Mouse (Mus musculus) midbrain, embryonic 12.5 days (tissue): ENCODE measurements around the gene Gab2. TPM values are rescaled to one million over a fixed set of nuclear protein-coding genes. Genes with fewer than 3 reads are reported as not detected.

Source experiments
- ATAC-seq: fragments of 200-750 bp; cut with Nextera tagmentation; 2 replicates; pipeline ENCODE4 v1.8.0; 2017; ENCODE audit warnings: low read depth, moderate TSS enrichment, moderate library complexity; ENCODE audit not compliant: low FRiP score
- H3K27ac ChIP-seq: fragments of 300-500 bp; sonication (generic); replicated peaks from 2 replicates; pipeline ENCODE4 v1.5.1; 2016; ENCODE audit warnings: mild to moderate bottlenecking
- H3K27me3 ChIP-seq: fragments of 300-500 bp; sonication (generic); 2 replicates; pipeline ENCODE4 v1.6.1; 2016; ENCODE audit warnings: mild to moderate bottlenecking
- H3K36me3 ChIP-seq: fragments of 300-500 bp; sonication (generic); 2 replicates; pipeline ENCODE4 v1.6.1; 2016
- H3K4me1 ChIP-seq: fragments of 300-500 bp; sonication (generic); 2 replicates; pipeline ENCODE4 v1.6.1; 2016
- H3K4me2 ChIP-seq: fragments of 300-500 bp; sonication (generic); replicated peaks from 2 replicates; pipeline ENCODE4 v1.6.1; 2016; ENCODE audit warnings: mild to moderate bottlenecking, moderate library complexity
- H3K4me3 ChIP-seq: fragments of 300-500 bp; sonication (generic); 2 replicates; pipeline ENCODE4 v1.5.1; 2016; ENCODE audit warnings: mild to moderate bottlenecking
- H3K9ac ChIP-seq: fragments of 300-500 bp; sonication (generic); replicated peaks from 2 replicates; pipeline ENCODE4 v1.6.1; 2016; ENCODE audit warnings: mild to moderate bottlenecking, moderate library complexity
- H3K9me3 ChIP-seq: fragments of 300-500 bp; sonication (generic); 2 replicates; pipeline ENCODE4 v1.6.1; 2016; ENCODE audit warnings: mild to moderate bottlenecking
- WGBS: fragments of 180-500 bp; shearing (Covaris S2); methylation state at CpG from one replicate; pipeline ENCODE4 v1.1.7; 2016; 5-methylcytosine and 5-hydroxymethylcytosine counted together
- polyA plus RNA-seq: library from polyadenylated mRNA; unstranded; fragments of >200 nt; fragmentation: Nextera tagmentation; extraction: Ambion mirVana; gene quantifications from 2 replicates; pipeline ENCODE4 v1.2.1, GENCODE M21; 2016

Gene Gab2
- polyA plus RNA-seq, 1 experiment from 2014 or later, result 15.7 TPM

GRCm38 (mm10) chr7:97151082-97151813, 69.9 kb downstream of the Gab2 start:
- ATAC-seq, result no peak
- Histone ChIP-seq H3K4me1 (no peaks in the 10 kb centered on the region; the same call in 1 of the 2 replicates), H3K4me3 (no peak overlapping the region), H3K36me3 (no peaks in the 10 kb centered on the region), H3K9me3 (no peaks in the 10 kb centered on the region), H3K9ac (no peak overlapping the region), H3K27ac (no peak overlapping the region), H3K27me3 (no peaks in the 10 kb centered on the region), H3K4me2 (no peak overlapping the region)
- WGBS, result 66% methylated on average over 2 of the region's 2 CpGs

GRCm38 (mm10) chr7:97154756-97155487, 73.5 kb downstream of the Gab2 start:
- ATAC-seq, result no peak

GRCm38 (mm10) chr7:97164261-97164660, 82.9 kb downstream of the Gab2 start:
- H3K27ac ChIP-seq, result no peak overlapping the region
- no peaks in the 10 kb centered on the region for H3K36me3 ChIP-seq
- H3K4me2 ChIP-seq, result no peak overlapping the region
- no peak overlapping the region for H3K4me3 ChIP-seq
- H3K9me3 ChIP-seq, result no peaks in the 10 kb centered on the region
- no peaks in the 10 kb centered on the region for H3K4me1 ChIP-seq
- H3K9ac ChIP-seq, result no peak overlapping the region
- no peak for ATAC-seq
- WGBS, result 72% methylated on average over 1 of the region's 1 CpGs
- H3K27me3 ChIP-seq, result no peaks in the 10 kb centered on the region

More at GRCm38 (mm10) chr7:97154756-97155487, 73.5 kb downstream of the Gab2 start:
- Histone ChIP-seq H3K27me3 (no peaks in the 10 kb centered on the region), H3K9ac (no peak overlapping the region), H3K9me3 (no peaks in the 10 kb centered on the region), H3K4me1 (no peaks in the 10 kb centered on the region; the same call in 1 of the 2 replicates), H3K36me3 (no peaks in the 10 kb centered on the region), H3K4me2 (no peak overlapping the region), H3K27ac (no peak overlapping the region), H3K4me3 (no peak overlapping the region)
- 79% methylated on average over 2 of the region's 2 CpGs for WGBS

GRCm38 (mm10) chr7:97171089-97171488, 89.7 kb downstream of the Gab2 start:
- WGBS, result 87% methylated on average over 1 of the region's 1 CpGs
- no peak overlapping the region for H3K27ac ChIP-seq
- no peak overlapping the region for H3K9ac ChIP-seq

GRCm38 (mm10) chr7:97171719-97172118, 90.3 kb downstream of the Gab2 start:
- H3K4me2 ChIP-seq, result no peak overlapping the region
- no peaks in the 10 kb centered on the region for H3K36me3 ChIP-seq
- ATAC-seq, result no peak
- H3K27ac ChIP-seq, result no peak overlapping the region
- H3K9me3 ChIP-seq, result no peaks in the 10 kb centered on the region
- H3K27me3 ChIP-seq, result no peaks in the 10 kb centered on the region
- no peak overlapping the region for H3K9ac ChIP-seq
- WGBS, result 86% methylated on average over 4 of the region's 4 CpGs
- no peaks in the 10 kb centered on the region for H3K4me1 ChIP-seq
- no peak overlapping the region for H3K4me3 ChIP-seq

More at GRCm38 (mm10) chr7:97171089-97171488, 89.7 kb downstream of the Gab2 start:
- no peak overlapping the region for H3K4me2 ChIP-seq
- no peak overlapping the region for H3K4me3 ChIP-seq
- no peaks in the 10 kb centered on the region for H3K27me3 ChIP-seq
- ATAC-seq, result no peak
- H3K9me3 ChIP-seq, result no peaks in the 10 kb centered on the region
- H3K4me1 ChIP-seq, result no peaks in the 10 kb centered on the region
- H3K36me3 ChIP-seq, result no peaks in the 10 kb centered on the region

GRCm38 (mm10) chr7:97172126-97172525, 90.7 kb downstream of the Gab2 start:
- no peak overlapping the region for H3K27ac ChIP-seq
- no peaks in the 10 kb centered on the region for H3K27me3 ChIP-seq
- no peaks in the 10 kb centered on the region for H3K36me3 ChIP-seq
- 91% methylated on average over 3 of the region's 3 CpGs for WGBS
- H3K4me2 ChIP-seq, result no peak overlapping the region
- H3K4me3 ChIP-seq, result no peak overlapping the region
- no peak overlapping the region for H3K9ac ChIP-seq
- ATAC-seq, result no peak
- no peaks in the 10 kb centered on the region for H3K9me3 ChIP-seq
- no peaks in the 10 kb centered on the region for H3K4me1 ChIP-seq

- Histone ChIP-seq H3K27me3 (no peaks in the 10 kb centered on the region), H3K9ac (no peak overlapping the region), H3K4me3 (no peak overlapping the region), H3K4me1 (peaks cover 7% of the 10 kb centered on the region; the same call in 1 of the 2 replicates), H3K36me3 (no peaks in the 10 kb centered on the region), H3K27ac (no peak overlapping the region), H3K4me2 (no peak overlapping the region), H3K9me3 (no peaks in the 10 kb centered on the region)
- 76% methylated on average over 1 of the region's 1 CpGs for whole genome bisulfite sequencing
- no peak for ATAC-seq
Observed at GRCm38 (mm10) chr7:97181931-97182330, 100.5 kb downstream of the Gab2 start.

DNA sequence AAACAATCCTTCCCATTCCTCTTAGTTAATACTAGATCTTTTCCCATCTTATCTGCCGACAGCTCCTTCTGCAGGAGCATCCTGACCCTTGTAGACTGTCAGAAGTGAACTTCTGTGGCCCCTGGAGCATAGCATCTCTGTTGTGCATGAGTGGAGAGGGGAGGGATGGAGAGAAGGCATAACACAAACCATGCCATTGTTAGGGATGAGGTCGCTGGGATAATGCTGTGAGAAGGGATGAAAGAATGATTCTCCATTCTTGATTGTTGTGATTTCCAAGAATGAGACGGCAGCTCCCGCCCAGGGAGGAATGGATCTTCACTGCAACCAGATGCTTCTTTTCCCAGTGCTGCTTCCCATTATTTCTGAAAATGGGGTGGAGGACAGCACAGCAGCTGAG, 102.0 kb downstream of the Gab2 start:
- H3K27ac ChIP-seq, result no peak overlapping the region
- H3K4me1 ChIP-seq, result peaks cover 7% of the 10 kb centered on the region; the same call in 1 of the 2 replicates
- H3K9me3 ChIP-seq, result no peaks in the 10 kb centered on the region
- no peak overlapping the region for H3K4me2 ChIP-seq
- no peak for ATAC-seq
- 26% methylated on average over 4 of the region's 4 CpGs for WGBS
- H3K27me3 ChIP-seq, result no peaks in the 10 kb centered on the region
- H3K4me3 ChIP-seq, result no peak overlapping the region
- H3K9ac ChIP-seq, result no peak overlapping the region
- H3K36me3 ChIP-seq, result no peaks in the 10 kb centered on the region

- Histone ChIP-seq H3K9me3 (no peaks in the 10 kb centered on the region), H3K9ac (no peak overlapping the region), H3K36me3 (no peaks in the 10 kb centered on the region), H3K4me1 (peaks cover 7% of the 10 kb centered on the region; the same call in 1 of the 2 replicates), H3K4me3 (no peak overlapping the region), H3K4me2 (no peak overlapping the region), H3K27ac (no peak overlapping the region), H3K27me3 (no peaks in the 10 kb centered on the region)
- ATAC-seq, result no peak
- 86% methylated on average over 1 of the region's 1 CpGs for WGBS
Observed at GRCm38 (mm10) chr7:97184005-97184404, 102.6 kb downstream of the Gab2 start.

GRCm38 (mm10) chr7:97187387-97188081, 106.1 kb downstream of the Gab2 start:
- Histone ChIP-seq H3K4me1 (peaks cover 7% of the 10 kb centered on the region; the same call in 1 of the 2 replicates), H3K27ac (no peak overlapping the region), H3K27me3 (no peaks in the 10 kb centered on the region), H3K9me3 (no peaks in the 10 kb centered on the region), H3K9ac (no peak overlapping the region), H3K36me3 (no peaks in the 10 kb centered on the region), H3K4me2 (no peak overlapping the region), H3K4me3 (no peak overlapping the region)
- no peak for ATAC-seq
- 93% methylated on average over 2 of the region's 2 CpGs for WGBS

- H3K4me2 ChIP-seq, result no peak overlapping the region
- H3K27ac ChIP-seq, result no peak overlapping the region
- 71% methylated on average over 1 of the region's 1 CpGs for whole genome bisulfite sequencing
- no peaks in the 10 kb centered on the region for H3K9me3 ChIP-seq
- no peaks in the 10 kb centered on the region for H3K4me1 ChIP-seq
- no peak overlapping the region for H3K4me3 ChIP-seq
- ATAC-seq, result no peak
- no peaks in the 10 kb centered on the region for H3K27me3 ChIP-seq
- no peak overlapping the region for H3K9ac ChIP-seq
- H3K36me3 ChIP-seq, result no peaks in the 10 kb centered on the region
Observed at GRCm38 (mm10) chr7:97189116-97189515, 107.7 kb downstream of the Gab2 start.

DNA sequence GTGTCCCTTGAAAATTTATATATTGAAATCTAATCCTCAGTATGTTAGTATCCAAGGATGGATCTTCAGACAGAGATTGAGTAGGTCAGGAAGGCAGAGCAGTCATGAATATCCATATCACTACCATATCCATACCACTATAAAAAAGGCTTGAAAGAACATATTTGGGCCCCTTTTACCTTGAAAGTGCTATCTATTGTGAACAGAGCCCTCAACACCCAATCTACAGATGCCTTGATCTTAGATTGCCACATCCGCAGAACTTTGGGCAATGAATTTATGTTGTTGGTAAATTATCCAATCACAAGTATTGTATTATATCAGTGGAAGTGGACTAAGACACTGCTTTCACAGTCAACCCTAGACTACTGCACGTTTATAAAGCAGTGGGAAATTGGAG, 122.5 kb downstream of the Gab2 start:
- no peak for ATAC-seq
- Histone ChIP-seq H3K4me2 (no peak overlapping the region), H3K4me1 (no peaks in the 10 kb centered on the region), H3K9ac (no peak overlapping the region), H3K4me3 (no peak overlapping the region), H3K27me3 (no peaks in the 10 kb centered on the region), H3K9me3 (no peaks in the 10 kb centered on the region), H3K36me3 (no peaks in the 10 kb centered on the region), H3K27ac (no peak overlapping the region)
- WGBS, result 81% methylated on average over 2 of the region's 2 CpGs
